Mouse (Mus musculus): ENCODE measurements at regions not wholly inside any gene's neighbourhood (a gene's known extent, or its start where the extent isn't known, plus 50 kb on each side); places are given as distances from the start of the nearest gene placed in this dataset.

- DNase-seq (ENCODE audit: low spot score in 2 of 2): no peak
Measured at GRCm38 (mm10) chr3:149993199-149993598, 1002.8 kb upstream of the Adgrl2 start.

- no peak for DNase-seq (ENCODE audit: low spot score in 2 of 2)
Measured at GRCm38 (mm10) chr3:149987801-149988200, 997.4 kb upstream of the Adgrl2 start.

DNA sequence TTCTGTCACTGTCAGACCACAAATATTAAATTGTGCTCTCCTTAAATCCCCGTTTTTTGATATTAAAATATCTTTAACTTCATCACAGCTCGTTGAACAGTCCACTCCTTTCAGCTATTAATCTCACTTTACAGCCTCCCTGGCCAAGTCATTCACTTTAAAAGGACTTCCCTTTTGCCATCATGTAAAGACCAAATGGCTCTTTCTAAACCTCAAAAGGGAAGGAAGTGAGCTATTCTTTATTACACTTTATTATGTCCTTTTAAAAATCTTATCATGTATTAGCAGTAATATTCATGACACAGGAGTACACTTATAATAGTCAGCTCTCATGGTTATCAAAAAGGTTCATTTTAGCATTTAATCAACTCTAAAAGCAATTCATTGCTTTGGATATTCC lies 966.6 kb upstream of the Adgrl2 start:
- DNase-seq (ENCODE audit: low spot score in 2 of 2): no peak

GRCm38 (mm10) chr3:149936197-149936596 lies 945.8 kb upstream of the Adgrl2 start:
- peak; percentile 5 to 41 for DNase-seq (ENCODE audit: low spot score in 2 of 2)

- no peak for DNase-seq (ENCODE audit: low spot score in 2 of 2)
Measured at GRCm38 (mm10) chr3:149934832-149935231, 944.5 kb upstream of the Adgrl2 start.

GRCm38 (mm10) chr3:149928456-149929360 lies 938.4 kb upstream of the Adgrl2 start:
- peak in 1 of 2 experiments; percentile 82 for DNase-seq (ENCODE audit: low spot score in 2 of 2)

DNA sequence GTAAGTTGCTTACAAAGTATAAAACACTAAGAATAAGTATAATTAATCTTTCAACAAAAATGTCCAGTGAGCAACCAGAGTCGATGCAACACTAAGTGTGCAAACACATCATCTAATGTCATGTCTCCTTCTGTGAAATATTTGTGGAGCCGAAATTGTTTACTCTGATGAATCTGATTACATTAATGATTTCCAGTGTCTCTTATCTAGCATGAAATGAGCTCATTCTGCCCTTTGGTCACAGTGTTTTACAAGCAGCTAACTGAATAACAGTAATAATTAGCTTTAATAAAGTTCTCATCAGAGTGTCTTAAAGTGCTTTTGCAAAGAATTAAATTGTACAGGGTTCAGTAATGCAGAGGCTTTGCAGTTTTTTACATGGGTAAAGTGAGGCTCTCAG lies 929.9 kb upstream of the Adgrl2 start:
- DNase-seq (ENCODE audit: low spot score in 2 of 2): no peak

GRCm38 (mm10) chr3:149918201-149918600 lies 927.8 kb upstream of the Adgrl2 start:
- no peak for DNase-seq (ENCODE audit: low spot score in 2 of 2)

DNA sequence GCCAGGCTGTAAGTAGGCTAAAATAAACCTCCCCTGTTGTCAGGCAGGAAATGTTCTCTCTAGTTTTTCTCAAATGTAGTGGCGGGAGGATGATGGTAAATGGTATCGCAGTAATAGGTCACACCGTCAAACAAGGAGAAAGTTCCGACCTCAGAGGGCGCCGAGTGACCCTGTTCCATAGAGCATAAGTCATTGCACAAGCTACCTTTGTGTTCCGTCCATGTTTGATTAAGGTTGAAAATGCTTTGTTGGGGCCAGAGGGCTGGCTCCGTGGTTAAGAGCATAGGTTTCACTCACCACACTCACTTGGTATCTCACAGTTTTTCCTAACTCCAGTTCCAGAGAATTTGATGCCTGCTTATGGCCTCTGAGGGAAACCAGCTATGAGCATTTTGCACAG lies 920.4 kb upstream of the Adgrl2 start:
- DNase-seq (ENCODE audit: low spot score in 2 of 2): no peak

DNA sequence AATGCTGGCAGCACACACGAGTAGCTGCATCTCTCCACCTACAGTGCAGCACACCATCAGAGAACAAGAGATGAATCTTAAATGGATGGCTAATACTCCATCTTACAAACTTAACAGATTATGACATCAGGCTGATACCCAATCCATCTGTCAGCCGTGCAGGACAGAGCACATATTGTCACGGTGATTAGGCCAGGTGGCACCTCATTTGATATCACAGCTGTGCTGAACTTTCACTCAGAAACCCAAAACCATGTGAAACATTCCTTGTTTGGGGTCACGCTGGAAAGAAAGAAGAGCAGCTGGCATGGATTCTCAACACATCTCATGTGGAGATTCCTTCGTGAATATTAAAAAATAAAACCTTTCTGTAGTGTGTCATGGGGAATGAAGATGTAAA lies 911.4 kb upstream of the Adgrl2 start:
- no peak for DNase-seq (ENCODE audit: low spot score in 2 of 2)

DNA sequence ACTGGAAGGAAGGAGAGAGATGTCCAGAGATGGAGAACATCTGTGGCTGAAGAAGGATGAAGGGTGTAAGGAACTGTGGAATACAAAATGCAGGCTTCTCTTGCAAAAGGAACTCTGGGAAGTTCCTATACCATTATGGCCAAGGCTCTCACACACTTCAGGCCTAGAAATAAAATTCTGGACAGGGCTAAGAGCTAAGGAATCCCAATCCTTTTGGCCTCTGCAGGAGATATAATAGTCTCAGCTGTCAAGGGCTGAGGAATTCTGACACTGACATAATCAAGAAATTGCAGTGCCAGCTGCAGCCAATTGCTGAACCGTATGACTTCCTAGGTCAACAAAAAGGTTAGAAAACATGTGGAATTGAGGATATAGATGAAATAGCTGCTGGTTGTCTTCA lies 886.2 kb upstream of the Adgrl2 start:
- no peak for DNase-seq (ENCODE audit: low spot score in 2 of 2)

GRCm38 (mm10) chr3:149865945-149866344 lies 875.6 kb upstream of the Adgrl2 start:
- no peak for DNase-seq (ENCODE audit: low spot score in 2 of 2)

- no peak for DNase-seq (ENCODE audit: low spot score in 2 of 2)
Measured at GRCm38 (mm10) chr3:149846941-149847539, 856.7 kb upstream of the Adgrl2 start.

DNA sequence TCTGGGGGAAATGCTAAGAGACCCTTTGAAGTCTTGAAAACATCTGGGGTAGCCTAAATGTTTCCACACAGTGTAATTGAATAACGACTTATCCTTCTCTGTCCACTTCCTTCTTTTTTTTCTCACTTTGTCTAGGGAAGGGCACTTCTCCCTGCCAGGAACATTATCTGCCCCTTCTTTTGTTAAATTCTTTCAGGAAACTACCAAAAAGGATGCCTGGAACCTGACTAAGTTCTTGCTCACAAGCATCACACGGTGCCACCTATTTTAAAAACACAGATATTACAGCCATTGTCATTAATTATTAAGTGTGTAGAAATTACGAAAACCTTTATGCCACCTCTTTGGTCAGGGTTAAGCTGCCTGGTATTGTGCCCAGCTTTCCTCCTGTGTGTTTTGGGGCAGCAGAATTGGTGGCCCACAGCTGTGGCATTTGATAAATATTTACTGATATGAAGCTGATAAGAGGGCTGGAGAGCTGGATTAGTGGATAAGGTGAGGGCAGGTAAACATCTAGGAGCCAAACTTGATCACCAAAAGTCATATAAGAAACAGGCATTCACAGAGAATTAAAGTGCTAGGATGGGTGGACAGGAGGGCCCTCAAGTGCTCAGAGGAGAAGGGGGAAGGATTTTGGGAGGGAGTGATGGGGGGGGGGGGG lies 855.6 kb upstream of the Adgrl2 start:
- DNase-seq (ENCODE audit: low spot score in 2 of 2): no peak

- DNase-seq (ENCODE audit: low spot score in 2 of 2): peak; percentile 8 to 53
Measured at GRCm38 (mm10) chr3:149845083-149845825, 854.9 kb upstream of the Adgrl2 start.

DNA sequence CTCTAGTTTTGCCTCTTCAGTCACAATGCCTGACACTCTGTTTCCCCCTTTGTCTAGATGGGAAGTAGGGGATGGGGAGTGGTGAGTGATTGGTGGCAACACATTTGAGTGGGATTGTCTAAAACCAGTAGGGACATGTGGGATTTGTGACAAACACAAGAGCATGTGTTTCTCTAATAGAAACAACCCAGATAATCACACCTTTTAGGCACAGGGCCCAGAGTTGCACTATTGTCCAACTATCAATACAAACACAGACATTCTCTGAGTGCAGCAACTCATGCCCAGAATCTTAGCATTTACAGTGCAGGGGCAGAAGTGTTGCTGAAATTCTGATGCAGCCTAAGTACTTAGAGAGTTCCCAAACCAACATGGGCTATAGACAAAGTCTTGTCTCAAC lies 847.6 kb upstream of the Adgrl2 start:
- DNase-seq (ENCODE audit: low spot score in 2 of 2): no peak

- no peak for DNase-seq (ENCODE audit: low spot score in 2 of 2)
Measured at GRCm38 (mm10) chr3:149836467-149837233, 846.3 kb upstream of the Adgrl2 start.

DNA sequence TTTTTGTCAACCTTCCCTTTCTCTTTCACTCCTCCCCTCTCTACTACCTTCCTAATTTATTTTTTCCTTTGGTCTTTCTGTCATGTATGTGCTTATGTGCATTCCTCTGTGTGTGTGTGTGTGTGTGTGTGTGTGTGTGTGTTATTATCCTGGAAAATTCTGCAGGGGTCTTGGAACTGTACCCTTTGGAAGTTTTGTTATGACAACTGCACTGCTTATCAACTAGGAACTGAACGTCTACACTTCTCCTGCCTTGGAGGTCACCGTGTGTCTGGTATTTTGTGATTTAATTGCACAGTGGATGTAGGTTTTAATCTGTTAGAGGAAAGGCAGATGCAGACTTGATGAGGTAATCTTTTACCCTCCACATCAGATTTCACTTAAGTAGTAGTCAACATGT lies 836.8 kb upstream of the Adgrl2 start:
- DNase-seq (ENCODE audit: low spot score in 2 of 2): no peak

DNA sequence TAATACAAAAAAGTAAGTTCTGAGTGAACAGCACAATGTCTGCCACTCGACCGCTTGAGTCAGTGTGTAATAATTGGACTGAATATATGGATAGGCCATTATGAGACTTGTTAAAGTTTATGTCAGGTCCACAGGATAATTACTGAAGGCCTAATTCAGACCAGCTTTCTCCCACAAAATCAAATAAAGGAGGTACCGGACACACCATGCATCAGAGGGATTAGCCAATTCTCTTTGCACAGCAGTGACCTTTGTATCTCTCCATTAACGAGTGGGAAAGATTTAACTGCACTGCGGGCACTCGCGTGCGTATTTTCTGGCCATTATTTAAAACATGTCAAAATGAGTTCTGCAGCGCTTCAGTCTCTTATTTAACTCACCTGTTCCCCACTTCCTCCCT lies 836.4 kb upstream of the Adgrl2 start:
- DNase-seq (ENCODE audit: low spot score in 2 of 2): no peak

DNA sequence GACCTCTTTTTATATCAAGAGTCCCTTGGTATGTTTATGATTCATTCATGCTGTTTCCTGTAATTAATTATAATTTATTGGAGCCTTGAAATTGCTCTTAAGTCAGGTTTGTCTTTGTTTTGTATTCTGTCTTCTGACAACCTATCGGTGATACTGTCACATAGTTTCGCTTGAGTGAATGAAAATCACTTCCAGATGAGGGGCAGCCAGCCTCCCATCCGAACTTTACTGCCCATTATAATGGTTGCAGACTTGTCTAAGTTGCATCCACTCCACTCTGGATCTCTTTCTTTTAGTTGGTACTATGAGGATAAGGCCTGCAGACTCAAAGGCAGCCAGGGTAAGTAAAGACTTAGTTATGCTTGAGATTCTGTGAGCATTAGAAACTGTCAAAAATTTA lies 830.3 kb upstream of the Adgrl2 start:
- no peak for DNase-seq (ENCODE audit: low spot score in 2 of 2)

GRCm38 (mm10) chr3:149819863-149820262 lies 829.5 kb upstream of the Adgrl2 start:
- no peak for DNase-seq (ENCODE audit: low spot score in 2 of 2)
